Mouse (Mus musculus) heart, embryonic 10.5 days (tissue): ENCODE data around the gene Mcat. TPM values are rescaled to one million over a fixed set of nuclear protein-coding genes. Genes with fewer than 3 reads are reported as not detected.
"Not testable (repeated sequence)": the region's sequence is repeated elsewhere in the genome, so short reads cannot be mapped to it uniquely, and the experiment has no call there.

Experiments
- DNase-seq: peaks from one replicate; pipeline ENCODE4 v3.0.0-alpha.2; 2017; ENCODE audit warnings: low spot score
- H3K27ac ChIP-seq: fragments of 300-500 bp; sonication (generic); 2 replicates; pipeline ENCODE4 v1.5.1; 2016; ENCODE audit warnings: mild to moderate bottlenecking
- H3K27me3 ChIP-seq: fragments of 300-500 bp; sonication (generic); 2 replicates; pipeline ENCODE4 v1.6.1; 2016; ENCODE audit warnings: mild to moderate bottlenecking; ENCODE audit not compliant: poor library complexity, insufficient read depth, severe bottlenecking
- H3K36me3 ChIP-seq: fragments of 300-500 bp; sonication (generic); 2 replicates; pipeline ENCODE4 v1.6.1; 2016; ENCODE audit warnings: mild to moderate bottlenecking, moderate library complexity
- H3K4me1 ChIP-seq: fragments of 300-500 bp; sonication (generic); 2 replicates; pipeline ENCODE4 v1.6.1; 2016; ENCODE audit warnings: mild to moderate bottlenecking
- H3K4me3 ChIP-seq: fragments of 300-500 bp; sonication (generic); 2 replicates; pipeline ENCODE4 v1.5.1; 2016; ENCODE audit warnings: mild to moderate bottlenecking, moderate library complexity
- H3K9me3 ChIP-seq: fragments of 300-500 bp; sonication (generic); 2 replicates; pipeline ENCODE4 v1.6.1; 2016; ENCODE audit warnings: mild to moderate bottlenecking, moderate library complexity
- WGBS: fragments of 180-500 bp; shearing (Covaris S2); methylation state at CpG from one replicate; pipeline ENCODE4 v1.1.7; 2016; 5-methylcytosine and 5-hydroxymethylcytosine counted together
- microRNA-seq: library from miRNA; unstranded; fragments of <30 nt; microRNA quantifications from one replicate; pipeline ENCODE4, GENCODE M21; 2017
- polyA plus RNA-seq: library from polyadenylated mRNA; unstranded; fragments of >200 nt; fragmentation: Nextera tagmentation; extraction: Ambion mirVana; gene quantifications from 2 replicates; pipeline ENCODE4 v1.2.1, GENCODE M21; 2016

The Mcat gene
- polyA plus RNA-seq, 1 experiment from 2014 or later, result 40.0 TPM

GRCm38 (mm10) chr15:83510805-83511405, 52.7 kb downstream of the Mcat start, which contains the start of gene Ttll1:
Gene Ttll1 (minus strand): TSS chr15:83510893.
- H3K4me1 ChIP-seq, result 0 out of 2 replicates have a peak, but pooled peaks cover 10% of the 10 kb centered on the region
- H3K4me3 ChIP-seq, result peak within 1 kb of the TSS; percentile 75
- peak; percentile 97 for DNase-seq
- 9% methylated on average over 41 of the region's 41 CpGs for WGBS
- no peaks in the 10 kb centered on the region for H3K9me3 ChIP-seq
- no peaks in the 10 kb centered on the region for H3K27me3 ChIP-seq
- peaks cover 3% of the 10 kb centered on the region; the same call in 1 of the 2 replicates for H3K36me3 ChIP-seq
- peak within 1 kb of the TSS; percentile 82 for H3K27ac ChIP-seq

GRCm38 (mm10) chr15:83509950-83510804, 53.4 kb downstream of the Mcat start:
- no peak for DNase-seq
- H3K36me3 ChIP-seq, result peaks cover 5% of the 10 kb centered on the region; the same call in 1 of the 2 replicates
- no peaks in the 10 kb centered on the region for H3K9me3 ChIP-seq
- H3K27me3 ChIP-seq, result no peaks in the 10 kb centered on the region
- WGBS, result 23% methylated on average over 17 of the region's 17 CpGs
- H3K27ac ChIP-seq, result peak overlapping the region; percentile 82
- peak overlapping the region; percentile 75 for H3K4me3 ChIP-seq
- H3K4me1 ChIP-seq, result 0 out of 2 replicates have a peak, but pooled peaks cover 10% of the 10 kb centered on the region

DNA sequence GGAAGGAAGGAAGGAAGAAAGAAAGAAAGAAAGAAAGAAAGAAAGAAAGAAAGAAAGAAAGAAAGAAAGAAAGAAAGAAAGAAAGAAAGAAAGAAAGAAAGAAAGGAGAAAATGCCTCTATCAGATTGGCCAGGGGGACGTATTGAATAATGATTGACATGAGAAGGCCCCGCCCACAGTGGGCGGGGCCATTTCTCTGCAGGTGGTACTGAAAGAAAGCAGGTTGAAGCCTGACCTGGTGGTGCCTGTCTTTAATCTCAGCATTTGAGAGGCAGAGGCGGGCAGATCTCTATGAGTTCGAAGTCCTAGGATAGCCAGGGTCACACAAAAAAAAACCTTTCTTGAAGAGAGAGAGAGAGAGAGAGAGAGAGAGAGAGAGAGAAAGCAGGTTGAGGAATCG, 62.1 kb downstream of the Mcat start:
- H3K27me3 ChIP-seq, H3K4me1 ChIP-seq, H3K27ac ChIP-seq, H3K4me3 ChIP-seq, DNase-seq, H3K9me3 ChIP-seq: not testable (repeated sequence)
- peaks cover 63% of the 10 kb centered on the region for H3K36me3 ChIP-seq
- WGBS, result 71% methylated on average over 6 of the region's 6 CpGs

DNA sequence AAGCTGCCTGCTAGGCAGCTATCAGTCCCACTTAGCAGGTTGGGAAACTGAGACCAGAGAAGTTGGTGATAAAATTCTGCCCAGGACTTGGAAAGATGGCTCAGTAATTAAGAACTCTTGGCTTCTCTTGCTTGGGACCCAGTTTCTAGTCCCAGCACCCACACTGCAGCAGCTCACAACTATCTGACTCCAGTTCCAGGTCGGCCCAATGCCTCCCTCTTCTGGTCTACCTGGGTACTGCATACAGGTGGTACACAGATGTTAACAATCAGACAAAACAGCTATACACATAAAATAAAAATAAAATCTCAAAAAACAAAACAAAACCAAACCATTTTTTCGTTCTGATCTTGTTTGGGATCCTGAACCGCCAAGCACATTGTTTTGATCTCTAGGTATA, 63.2 kb downstream of the Mcat start:
- peaks cover 68% of the 10 kb centered on the region for H3K36me3 ChIP-seq
- H3K9me3 ChIP-seq, result no peaks in the 10 kb centered on the region
- no peak overlapping the region for H3K27ac ChIP-seq
- H3K4me3 ChIP-seq, result no peak overlapping the region
- 48% methylated on average over 3 of the region's 3 CpGs for WGBS
- DNase-seq, result no peak
- H3K4me1 ChIP-seq, result 0 out of 2 replicates have a peak, but pooled peaks cover 7% of the 10 kb centered on the region
- no peaks in the 10 kb centered on the region for H3K27me3 ChIP-seq

DNA sequence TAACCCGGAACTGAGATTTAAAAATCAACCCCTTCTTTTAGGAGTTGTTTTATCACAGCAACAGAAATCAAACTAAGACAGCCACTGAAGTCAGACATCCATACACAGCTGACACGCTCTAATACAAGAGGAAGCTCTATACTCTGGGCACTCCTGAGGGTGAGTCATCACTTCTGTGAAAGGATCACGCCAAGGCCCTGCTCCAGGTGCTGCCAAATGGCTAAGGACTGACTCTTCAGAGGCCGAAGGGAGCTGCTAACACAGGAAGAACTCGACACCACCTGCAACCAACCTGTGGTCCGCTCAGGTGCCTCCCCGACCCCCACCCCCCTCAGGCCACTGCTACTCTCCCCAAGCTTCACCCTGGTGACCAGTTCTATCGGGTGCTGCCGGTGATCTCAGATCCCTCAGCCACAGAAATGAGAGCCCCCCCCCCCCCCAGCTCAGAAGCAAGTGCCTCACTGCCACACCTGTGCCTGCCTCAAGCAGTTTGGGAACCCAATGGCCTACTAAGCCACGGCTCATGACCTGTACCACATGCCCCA, 64.3 kb downstream of the Mcat start:
- H3K9me3 ChIP-seq, result no peaks in the 10 kb centered on the region
- H3K4me1 ChIP-seq, result 0 out of 2 replicates have a peak, but pooled peaks cover 7% of the 10 kb centered on the region
- H3K27me3 ChIP-seq, result no peaks in the 10 kb centered on the region
- WGBS, result 85% methylated on average over 10 of the region's 10 CpGs
- no peak overlapping the region for H3K4me3 ChIP-seq
- H3K36me3 ChIP-seq, result peaks cover 74% of the 10 kb centered on the region
- no peak for DNase-seq
- no peak overlapping the region for H3K27ac ChIP-seq

DNA sequence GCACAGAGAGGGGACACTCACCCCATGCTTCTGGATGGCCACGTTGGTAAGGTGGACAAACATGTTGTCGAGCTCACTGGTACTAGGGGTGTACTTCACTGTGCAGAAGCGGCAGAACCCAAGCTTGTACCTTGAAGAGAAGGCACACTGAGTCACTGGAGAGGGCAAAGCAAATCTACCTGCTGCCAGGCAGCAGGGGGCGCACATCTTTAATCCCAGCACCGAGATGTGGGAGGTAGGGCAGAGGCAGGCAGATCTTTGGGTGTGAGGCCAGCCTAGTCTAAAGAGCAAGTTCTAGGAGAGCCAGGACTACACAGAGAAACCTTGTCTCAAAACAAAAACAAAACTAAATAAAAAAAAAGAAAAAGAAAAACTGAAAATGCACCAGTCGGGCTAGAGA, 66.3 kb downstream of the Mcat start:
- Histone ChIP-seq H3K27me3 (no peaks in the 10 kb centered on the region), H3K36me3 (peaks cover 68% of the 10 kb centered on the region), H3K27ac (no peak overlapping the region), H3K4me1 (0 out of 2 replicates have a peak, but pooled peaks cover 7% of the 10 kb centered on the region), H3K4me3 (no peak overlapping the region), H3K9me3 (no peaks in the 10 kb centered on the region)
- 87% methylated on average over 6 of the region's 6 CpGs for WGBS
- no peak for DNase-seq

Small RNAs within 50 kb of the gene (microRNA-seq; reads per million reads assigned to microRNA genes)
- not detected for gene Gm24575

Other genes with a start within 250 kb of the Mcat start
- gene Arfgap3, start 213.5 kb downstream of the Mcat start, polyA plus RNA-seq, result 25.8 and 27.5 TPM in 2 replicates
- 81.9 and 82.4 TPM in 2 replicates for gene Pacsin2, start 99.2 kb downstream of the Mcat start, polyA plus RNA-seq
- 23.9 and 24.6 TPM in 2 replicates for gene Ttll1, start 52.9 kb downstream of the Mcat start, polyA plus RNA-seq
- gene Bik, start 36.9 kb downstream of the Mcat start, polyA plus RNA-seq, result 17.4 and 29.8 TPM in 2 replicates
- 97.0 and 141 TPM in 2 replicates for gene Tspo, start 195 bp downstream of the Mcat start, polyA plus RNA-seq
- gene Ttll12, start 31.4 kb upstream of the Mcat start, polyA plus RNA-seq, result 39.7 and 44.0 TPM in 2 replicates
- gene Scube1, start 161.2 kb upstream of the Mcat start, polyA plus RNA-seq, result 13.5 and 20.4 TPM in 2 replicates
- gene Mpped1, start 215.7 kb upstream of the Mcat start, polyA plus RNA-seq, result 0.22 and 0.70 TPM in 2 replicates